Mouse (Mus musculus): Measurements from ENCODE around the gene Zc2hc1c.

DNA sequence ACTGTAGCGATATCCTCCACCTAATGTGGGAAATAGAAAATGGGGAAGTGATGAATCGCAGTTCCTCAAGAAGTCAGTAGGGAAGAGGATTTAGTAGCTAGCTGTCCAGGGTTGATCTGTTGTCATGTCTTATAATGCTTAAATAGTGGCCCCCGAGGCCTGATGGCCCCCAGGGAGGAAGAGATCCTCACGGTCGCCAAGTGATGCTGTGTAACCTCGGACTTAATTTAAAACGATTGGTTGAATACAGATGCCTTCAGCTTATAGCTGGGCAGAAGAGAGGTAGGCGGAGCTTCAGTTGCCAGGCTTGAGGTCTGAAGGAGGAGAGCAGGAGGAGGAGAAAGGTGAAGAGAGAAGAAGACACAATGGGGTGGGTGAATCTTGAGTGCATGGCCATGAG, 4.1 kb upstream of the Zc2hc1c start:
- TF ChIP-seq POLR2A (IDR thresholded peaks at IDR 0.05; ENCODE audit: extremely low read depth, insufficient read depth, low read length), result no peak
- no peak for TF ChIP-seq CTCF (IDR thresholded peaks at IDR 0.05; ENCODE audit: extremely low read depth, insufficient read depth, low read length)
